Mouse (Mus musculus) retina, postnatal 7 days (tissue): Measurements from ENCODE around the gene Prl8a1.

Source experiments
- DNase-seq: peaks from one replicate; pipeline ENCODE4 v3.0.0-alpha.2; 2012; ENCODE audit warnings: low read depth, low spot score

The Prl8a1 gene

GRCm38 (mm10) chr13:27582071-27582470 lies at the start of gene Prl8a1:
Prl8a1 (minus strand) TSS chr13:27582171.
- no peak for DNase-seq

- no peak for DNase-seq
Observed at GRCm38 (mm10) chr13:27610482-27610881, 28.5 kb upstream of the Prl8a1 start, which contains the start of gene Prl7b1. Prl7b1 (minus strand) TSS chr13:27610582.

- DNase-seq: no peak
Observed at GRCm38 (mm10) chr13:27564506-27564905, 17.5 kb downstream of the Prl8a1 start, which contains the start of gene Prl8a9. Prl8a9 (minus strand) TSS chr13:27564606.

- DNase-seq: no peak
Observed at GRCm38 (mm10) chr13:27553336-27553735, 28.6 kb downstream of the Prl8a1 start.
